Comparison of ENCODE assay signal across 9 mouse cellular contexts in the genomic region with DNA sequence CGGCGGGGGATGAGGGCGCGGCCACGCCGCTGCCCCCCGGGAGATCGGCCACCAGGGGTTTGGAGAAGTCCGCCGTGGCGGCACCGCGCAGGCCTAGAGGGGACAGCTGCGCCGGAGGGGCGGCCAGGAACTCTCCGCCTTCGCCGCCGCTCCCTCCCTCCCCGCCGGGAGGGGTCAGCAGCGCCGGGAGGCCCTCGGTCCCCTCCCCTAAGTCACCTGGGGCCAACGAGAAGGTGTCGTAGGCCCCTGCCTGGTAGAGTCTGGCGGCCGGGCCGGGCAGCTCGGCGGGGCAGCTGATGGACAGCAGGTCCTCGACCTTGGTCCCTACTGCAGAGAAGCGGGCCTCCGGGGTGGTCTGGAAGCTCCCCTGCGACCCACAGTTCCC. TPM values are rescaled to one million over a fixed set of nuclear protein-coding genes. Genes with fewer than 3 reads are reported as not detected.
A peak's percentile ranks its signal among the peaks of the same experiment; 100 is the strongest.
DNase-seq lines count a peak whose midpoint lies in the region; ATAC-seq and TF ChIP-seq lines count a peak whose summit lies in the region.
"Had no signal": no experiment of that assay in that cellular context is flagged by ENCODE, and none has a peak within 500 bp of the region (broad histone marks: within the 10 kb centered on the region; RNA-seq: fewer than 3 reads in every experiment).

No protein-coding gene starts in this region.

- intact Hi-C loops in heart, adult 2 months (cut with DNase I): no loop called here
- intact Hi-C loops in left cerebral cortex, postnatal 14 days (cut with DNase I): loop anchor here (5.0 kb wide), 3 partner anchors 35 to 75 kb away; partner anchors contain the start of gene Alms1

- peak overlapping the region; percentile 80 for H3K4me2 ChIP-seq in limb, embryonic 12.5 days

- peak overlapping the region; percentile 67 for H3K4me3 ChIP-seq in heart, embryonic 10.5 days
- H3K4me3 ChIP-seq in heart, adult 2 months: no peak overlapping the region
- peak overlapping the region; percentile 46 for H3K4me3 ChIP-seq in limb, embryonic 12.5 days (replicated peaks)

- no peak for ATAC-seq in limb, embryonic 12.5 days (ENCODE audit: insufficient number of reproducible peaks, insufficient read depth, low FRiP score, low TSS enrichment, low read depth)

- 1% methylated on average over 29 of the region's 36 CpGs for WGBS in heart, embryonic 10.5 days
- WGBS in heart, adult 2 months: 2% methylated on average over 36 of the region's 36 CpGs
- under 1% methylated on average over 36 of the region's 36 CpGs for whole genome bisulfite sequencing in limb, embryonic 12.5 days

- TF ChIP-seq CTCF in heart, adult 2 months (IDR thresholded peaks at IDR 0.05): no peak

- TF ChIP-seq EP300 in heart, adult 2 months (IDR thresholded peaks at IDR 0.05; ENCODE audit: insufficient read depth, low read depth, low read length): no peak

- no peaks in the 10 kb centered on the region for H3K36me3 ChIP-seq in heart, embryonic 10.5 days
- no peaks in the 10 kb centered on the region for H3K36me3 ChIP-seq in heart, adult 2 months (ENCODE audit: control insufficient read depth, insufficient read depth, low read length)
- no peaks in the 10 kb centered on the region for H3K36me3 ChIP-seq in limb, embryonic 12.5 days

- no peak overlapping the region for H3K9ac ChIP-seq in heart, adult 2 months (ENCODE audit: low read depth, low read length)
- H3K9ac ChIP-seq in limb, embryonic 12.5 days (replicated peaks): no peak overlapping the region

- H3K79me2 ChIP-seq in heart, adult 2 months (replicated peaks; ENCODE audit: control insufficient read depth, insufficient read depth, low read length): no peaks in the 10 kb centered on the region

- TF ChIP-seq POLR2A in heart, adult 2 months (IDR thresholded peaks at IDR 0.05; ENCODE audit: insufficient read depth, low read depth, low read length): no peak

- peaks cover 27% of the 10 kb centered on the region for H3K4me1 ChIP-seq in heart, embryonic 10.5 days
- H3K4me1 ChIP-seq in heart, adult 2 months (ENCODE audit: control insufficient read depth, insufficient read depth, low read length): no peaks in the 10 kb centered on the region
- peaks cover 28% of the 10 kb centered on the region for H3K4me1 ChIP-seq in limb, embryonic 12.5 days (replicated peaks)

- DNase-seq in heart, embryonic 10.5 days (ENCODE audit: low spot score): no peak
- DNase-seq in heart, adult 2 months: no peak
- DNase-seq in right cerebral cortex, postnatal 4 days: peak; percentile 11
- no peak for DNase-seq in right cerebral cortex, adult 18-20 months
- no peak for DNase-seq in ovary, adult 18-20 months (ENCODE audit: low spot score)
- DNase-seq in left cerebral cortex, postnatal 14 days (ENCODE audit: low spot score in 2 of 2): no peak
- no peak for DNase-seq in gastrocnemius, postnatal 25 days

- H3K27me3 ChIP-seq in heart, embryonic 10.5 days (ENCODE audit: insufficient read depth, poor library complexity, severe bottlenecking): peaks cover 91% of the 10 kb centered on the region
- peaks cover 26% of the 10 kb centered on the region for H3K27me3 ChIP-seq in heart, adult 2 months (ENCODE audit: control insufficient read depth, insufficient read depth, low read length)
- peaks cover 96% of the 10 kb centered on the region for H3K27me3 ChIP-seq in limb, embryonic 12.5 days

- no peaks in the 10 kb centered on the region for H3K9me3 ChIP-seq in heart, embryonic 10.5 days
- 0 out of 2 replicates have a peak, but pooled peaks cover 3% of the 10 kb centered on the region for H3K9me3 ChIP-seq in limb, embryonic 12.5 days

- no peak overlapping the region for H3K27ac ChIP-seq in heart, embryonic 10.5 days
- H3K27ac ChIP-seq in heart, adult 2 months: no peak overlapping the region
- H3K27ac ChIP-seq in limb, embryonic 12.5 days: no peak overlapping the region

RNA-seq across cellular contexts. Expression of gene Egr4, which starts 1.3 kb away (rescaled TPM):
- polyA plus RNA-seq in heart, embryonic 10.5 days (2016; fragmentation: Nextera tagmentation; extraction: Ambion mirVana): not detected in 2 replicates
- not detected for total RNA-seq in heart, adult 2 months (2021)
- polyA plus RNA-seq in heart, adult 2 months (2012; rRNA removed): not detected in 2 replicates
- polyA plus RNA-seq in limb, embryonic 12.5 days (2016; fragmentation: Nextera tagmentation; extraction: Ambion mirVana): not detected in 2 replicates
- 10 to 100 TPM; 50.3 to 64.1 TPM for total RNA-seq in left cerebral cortex, postnatal 14 days (2021)
- total RNA-seq in gastrocnemius, postnatal 25 days (2021): not detected
- total RNA-seq: CH12.LX had no signal

RNA-seq across cellular contexts. Expression of gene Fbxo41, which starts 9.3 kb away (rescaled TPM):
- polyA plus RNA-seq in heart, embryonic 10.5 days (2016; fragmentation: Nextera tagmentation; extraction: Ambion mirVana): 0.04 and 0.13 TPM in 2 replicates
- total RNA-seq in heart, adult 2 months (2021): under 1 TPM in 1 of 2 experiments, not detected in 1; 0.02 TPM
- polyA plus RNA-seq in heart, adult 2 months (2012; rRNA removed): 0.02 and 0.03 TPM in 2 replicates
- 1.9 and 2.0 TPM in 2 replicates for polyA plus RNA-seq in limb, embryonic 12.5 days (2016; fragmentation: Nextera tagmentation; extraction: Ambion mirVana)
- 100 to 1,000 TPM; 119 to 126 TPM for total RNA-seq in left cerebral cortex, postnatal 14 days (2021)
- not detected for total RNA-seq in gastrocnemius, postnatal 25 days (2021)

Comparison
In these comparisons a context has a peak if more than half of its experiments do, and no peak if none do; other contexts are left out.
1. RNA of gene Egr4, which starts 1.3 kb away (total RNA-seq): 50.3 to 64.1 TPM in left cerebral cortex, postnatal 14 days; not detected in heart, adult 2 months and not detected in gastrocnemius, postnatal 25 days; every median in the first group is over 10 times any median in the second.
2. RNA of gene Fbxo41, which starts 9.3 kb away (total RNA-seq): 119 to 126 TPM in left cerebral cortex, postnatal 14 days; 0.02 TPM in heart, adult 2 months and not detected in gastrocnemius, postnatal 25 days; every median in the first group is over 100 times any median in the second.